Mouse (Mus musculus) lung, postnatal 0 days (tissue): ENCODE measurements at regions not wholly inside any gene's neighbourhood (a gene's known extent, or its start where the extent isn't known, plus 50 kb on each side); places are given as distances from the start of the nearest gene placed in this dataset.

Source experiments
- ATAC-seq: fragments of 200-750 bp; cut with Nextera tagmentation; 2 replicates; pipeline ENCODE4 v1.8.0; 2017; ENCODE audit warnings: moderate library complexity
- DNase-seq: peaks from one replicate; pipeline ENCODE4 v3.0.0-alpha.2; 2016; ENCODE audit warnings: low spot score
- H3K27ac ChIP-seq: fragments of 300-500 bp; sonication (generic); 2 replicates; pipeline ENCODE4 v1.5.1; 2014; ENCODE audit warnings: antibody characterized with exemption, mild to moderate bottlenecking, low read length, mixed read lengths
- H3K27me3 ChIP-seq: fragments of 300-500 bp; sonication (generic); replicated peaks from 2 replicates; pipeline ENCODE4 v1.6.1; 2014; ENCODE audit warnings: low read length, mixed read lengths; ENCODE audit not compliant: insufficient read depth
- H3K36me3 ChIP-seq: fragments of 300-500 bp; sonication (generic); 2 replicates; pipeline ENCODE4 v1.6.1; 2014; ENCODE audit warnings: low read length, mixed read lengths; ENCODE audit not compliant: insufficient read depth
- H3K4me1 ChIP-seq: fragments of 300-500 bp; sonication (generic); 2 replicates; pipeline ENCODE4 v1.6.1; 2014; ENCODE audit warnings: antibody characterized with exemption, low read depth, low read length, mixed read lengths; ENCODE audit not compliant: insufficient read depth
- H3K4me2 ChIP-seq: fragments of 300-500 bp; sonication (generic); replicated peaks from 2 replicates; pipeline ENCODE4 v1.6.1; 2014; ENCODE audit warnings: low read depth, mild to moderate bottlenecking, low read length, moderate library complexity, mixed read lengths
- H3K4me3 ChIP-seq: fragments of 300-500 bp; sonication (generic); 2 replicates; pipeline ENCODE4 v1.5.1; 2014; ENCODE audit warnings: low read depth, low read length
- H3K9ac ChIP-seq: fragments of 300-500 bp; sonication (generic); replicated peaks from 2 replicates; pipeline ENCODE4 v1.6.1; 2014; ENCODE audit warnings: low read depth, mild to moderate bottlenecking
- H3K9me3 ChIP-seq: fragments of 300-500 bp; sonication (generic); 2 replicates; pipeline ENCODE4 v1.6.1; 2016; ENCODE audit warnings: low read length, mixed read lengths
- CTCF ChIP-seq: IDR thresholded peaks from 2 replicates; pipeline ENCODE4 v1.5.1; 2016; ENCODE audit warnings: antibody characterized with exemption, mild to moderate bottlenecking
- EP300 ChIP-seq: IDR thresholded peaks from 2 replicates; pipeline ENCODE4 v1.6.1; 2016; ENCODE audit warnings: antibody characterized with exemption, mild to moderate bottlenecking, control low read depth
- WGBS: fragments of 180-500 bp; shearing (Covaris S2); extraction: QIAGEN DNeasy Blood & Tissue Kit; methylation state at CpG from one replicate; pipeline ENCODE4 v1.1.7; 2014; 5-methylcytosine and 5-hydroxymethylcytosine counted together

DNA sequence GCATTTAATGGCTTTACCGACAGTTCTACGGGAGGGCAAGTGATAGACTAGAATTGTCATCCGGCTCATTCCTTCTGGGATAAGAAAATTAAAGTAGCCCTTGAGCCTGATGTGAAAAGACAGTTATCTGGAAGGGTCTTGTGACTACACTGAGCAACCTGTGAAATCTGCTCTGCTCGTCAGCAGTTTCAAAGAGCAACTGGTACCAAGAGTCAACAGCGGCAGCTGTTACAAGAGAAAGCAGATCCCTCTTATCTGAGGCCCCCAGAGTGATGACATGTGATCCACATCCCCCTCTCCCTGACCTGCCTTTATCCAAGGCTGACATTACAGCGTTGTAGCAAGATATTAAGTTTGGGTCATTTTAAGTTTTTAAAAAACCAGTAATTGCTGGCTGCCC, 52.6 kb upstream of the Unc13c start:
- H3K9me3 ChIP-seq, result no peaks in the 10 kb centered on the region
- 8% methylated on average over 6 of the region's 6 CpGs for WGBS
- no peak for TF ChIP-seq CTCF
- TF ChIP-seq EP300, result no peak
- ATAC-seq, result no peak
- H3K9ac ChIP-seq, result no peak overlapping the region
- no peak overlapping the region for H3K4me2 ChIP-seq
- H3K4me3 ChIP-seq, result no peak overlapping the region
- H3K27ac ChIP-seq, result no peak overlapping the region
- no peaks in the 10 kb centered on the region for H3K27me3 ChIP-seq
- H3K36me3 ChIP-seq, result no peaks in the 10 kb centered on the region
- no peaks in the 10 kb centered on the region for H3K4me1 ChIP-seq
- no peak for DNase-seq

GRCm38 (mm10) chr9:74023922-74024321, 55.2 kb upstream of the Unc13c start:
- Histone ChIP-seq H3K36me3 (no peaks in the 10 kb centered on the region), H3K4me2 (no peak overlapping the region), H3K9ac (no peak overlapping the region), H3K9me3 (no peaks in the 10 kb centered on the region), H3K4me3 (no peak overlapping the region), H3K27me3 (no peaks in the 10 kb centered on the region), H3K4me1 (no peaks in the 10 kb centered on the region), H3K27ac (no peak overlapping the region)
- TF ChIP-seq EP300, result no peak
- no peak; the same call in 1 of the 2 replicates for TF ChIP-seq CTCF
- 54% methylated on average over 3 of the region's 3 CpGs for WGBS
- DNase-seq (no peak), ATAC-seq (no peak)

- Histone ChIP-seq H3K4me2 (no peak overlapping the region), H3K9ac (no peak overlapping the region), H3K9me3 (no peaks in the 10 kb centered on the region), H3K4me3 (no peak overlapping the region), H3K27ac (no peak overlapping the region), H3K4me1 (no peaks in the 10 kb centered on the region), H3K27me3 (no peaks in the 10 kb centered on the region), H3K36me3 (no peaks in the 10 kb centered on the region)
- TF ChIP-seq EP300 (no peak), CTCF (no peak)
- WGBS, result 32% methylated on average over 3 of the region's 3 CpGs
- no peak for ATAC-seq
- no peak for DNase-seq
These were observed 57.4 kb upstream of the Unc13c start for GRCm38 (mm10) chr9:74026131-74026530.

DNA sequence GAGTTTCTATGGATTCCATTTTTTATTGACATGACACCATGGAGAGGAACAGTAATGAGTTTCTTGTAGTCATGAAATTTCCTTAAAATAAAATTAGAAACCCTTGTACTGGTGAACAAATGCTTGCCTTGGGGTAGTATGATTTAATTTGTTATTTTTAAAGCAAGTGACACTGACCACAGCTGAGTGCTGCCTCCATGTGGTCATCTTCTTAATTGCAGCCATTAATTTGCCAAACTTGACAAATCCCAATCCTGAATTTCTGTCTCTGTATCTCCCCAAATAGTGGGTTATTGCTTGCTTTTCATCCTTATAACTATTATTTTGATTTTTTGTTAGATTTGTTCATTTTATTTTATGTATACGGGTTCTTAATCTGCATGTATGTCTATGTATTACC, 59.7 kb upstream of the Unc13c start:
- no peak overlapping the region for H3K4me3 ChIP-seq
- no peak overlapping the region for H3K4me2 ChIP-seq
- peak; percentile 58 for TF ChIP-seq CTCF
- TF ChIP-seq EP300, result no peak
- no peak for DNase-seq
- no peak for ATAC-seq
- no peaks in the 10 kb centered on the region for H3K4me1 ChIP-seq
- no peak overlapping the region for H3K9ac ChIP-seq
- no peaks in the 10 kb centered on the region for H3K27me3 ChIP-seq
- H3K9me3 ChIP-seq, result no peaks in the 10 kb centered on the region
- 50% methylated on average over 1 of the region's 1 CpGs for WGBS
- no peaks in the 10 kb centered on the region for H3K36me3 ChIP-seq
- no peak overlapping the region for H3K27ac ChIP-seq

GRCm38 (mm10) chr9:74045936-74046335, 64.2 kb upstream of the Wdr72 start:
- ATAC-seq (peak; percentile 46), DNase-seq (peak; percentile 50)
- H3K9ac ChIP-seq, result no peak overlapping the region
- H3K9me3 ChIP-seq, result no peaks in the 10 kb centered on the region
- H3K4me2 ChIP-seq, result no peak overlapping the region
- TF ChIP-seq CTCF (no peak), EP300 (no peak)
- H3K4me1 ChIP-seq, result no peaks in the 10 kb centered on the region
- 38% methylated on average over 3 of the region's 3 CpGs for WGBS
- H3K27ac ChIP-seq, result no peak overlapping the region
- no peaks in the 10 kb centered on the region for H3K27me3 ChIP-seq
- H3K4me3 ChIP-seq, result no peak overlapping the region
- no peaks in the 10 kb centered on the region for H3K36me3 ChIP-seq

GRCm38 (mm10) chr9:74049776-74050175, 60.4 kb upstream of the Wdr72 start:
- DNase-seq, result peak; percentile 17
- no peak overlapping the region for H3K9ac ChIP-seq
- no peak for TF ChIP-seq EP300
- TF ChIP-seq CTCF, result no peak
- 44% methylated on average over 3 of the region's 3 CpGs for WGBS
- no peak for ATAC-seq
- no peaks in the 10 kb centered on the region for H3K36me3 ChIP-seq
- H3K4me1 ChIP-seq, result no peaks in the 10 kb centered on the region
- H3K9me3 ChIP-seq, result no peaks in the 10 kb centered on the region
- no peak overlapping the region for H3K4me3 ChIP-seq
- no peak overlapping the region for H3K4me2 ChIP-seq
- no peaks in the 10 kb centered on the region for H3K27me3 ChIP-seq
- no peak overlapping the region for H3K27ac ChIP-seq

- Histone ChIP-seq H3K4me2 (no peak overlapping the region), H3K9ac (no peak overlapping the region), H3K4me3 (no peak overlapping the region), H3K9me3 (no peaks in the 10 kb centered on the region), H3K27me3 (no peaks in the 10 kb centered on the region), H3K36me3 (no peaks in the 10 kb centered on the region), H3K27ac (no peak overlapping the region), H3K4me1 (no peaks in the 10 kb centered on the region)
- DNase-seq (no peak), ATAC-seq (no peak)
- 30% methylated on average over 5 of the region's 5 CpGs for WGBS
- TF ChIP-seq CTCF (no peak), EP300 (no peak)
These were observed 53.4 kb upstream of the Wdr72 start for GRCm38 (mm10) chr9:74056709-74057108.
